Mouse (Mus musculus) midbrain, embryonic 13.5 days (tissue): ENCODE measurements around the gene Srl. TPM values are rescaled to one million over a fixed set of nuclear protein-coding genes. Genes with fewer than 3 reads are reported as not detected.
A peak's percentile ranks its signal among the peaks of the same experiment; 100 is the strongest.

Source experiments
- ATAC-seq: fragments of 200-750 bp; cut with Nextera tagmentation; 2 replicates; pipeline ENCODE4 v1.8.0; 2017; ENCODE audit warnings: mild to moderate bottlenecking, moderate TSS enrichment, moderate library complexity
- H3K27ac ChIP-seq: fragments of 300-500 bp; sonication (generic); 2 replicates; pipeline ENCODE4 v1.5.1; 2015; ENCODE audit warnings: inconsistent platforms, mild to moderate bottlenecking, moderate library complexity
- H3K27me3 ChIP-seq: fragments of 300-500 bp; sonication (generic); 2 replicates; pipeline ENCODE4 v1.6.1; 2015; ENCODE audit warnings: mild to moderate bottlenecking, inconsistent platforms
- H3K36me3 ChIP-seq: fragments of 300-500 bp; sonication (generic); 2 replicates; pipeline ENCODE4 v1.6.1; 2015; ENCODE audit warnings: mild to moderate bottlenecking, inconsistent platforms
- H3K4me1 ChIP-seq: fragments of 300-500 bp; sonication (generic); replicated peaks from 2 replicates; pipeline ENCODE4 v1.6.1; 2015; ENCODE audit warnings: inconsistent platforms
- H3K4me2 ChIP-seq: fragments of 300-500 bp; sonication (generic); replicated peaks from 2 replicates; pipeline ENCODE4 v1.6.1; 2015; ENCODE audit warnings: moderate library complexity, mild to moderate bottlenecking, inconsistent platforms
- H3K4me3 ChIP-seq: fragments of 300-500 bp; sonication (generic); replicated peaks from 2 replicates; pipeline ENCODE4 v1.5.1; 2015; ENCODE audit warnings: mild to moderate bottlenecking, inconsistent platforms
- H3K9ac ChIP-seq: fragments of 300-500 bp; sonication (generic); replicated peaks from 2 replicates; pipeline ENCODE4 v1.6.1; 2015; ENCODE audit warnings: mild to moderate bottlenecking, inconsistent platforms
- H3K9me3 ChIP-seq: fragments of 300-500 bp; sonication (generic); 2 replicates; pipeline ENCODE4 v1.6.1; 2016; ENCODE audit warnings: mild to moderate bottlenecking, inconsistent platforms
- WGBS: fragments of 180-500 bp; shearing (Covaris S2); methylation state at CpG from one replicate; pipeline ENCODE4 v1.1.7; 2015; 5-methylcytosine and 5-hydroxymethylcytosine counted together
- polyA plus RNA-seq: library from polyadenylated mRNA; unstranded; fragments of >200 nt; fragmentation: Nextera tagmentation; extraction: Ambion mirVana; gene quantifications from 2 replicates; pipeline ENCODE4 v1.2.1, GENCODE M21; 2015

The Srl gene
- polyA plus RNA-seq, 1 experiment from 2014 or later, result 21.6 TPM

DNA sequence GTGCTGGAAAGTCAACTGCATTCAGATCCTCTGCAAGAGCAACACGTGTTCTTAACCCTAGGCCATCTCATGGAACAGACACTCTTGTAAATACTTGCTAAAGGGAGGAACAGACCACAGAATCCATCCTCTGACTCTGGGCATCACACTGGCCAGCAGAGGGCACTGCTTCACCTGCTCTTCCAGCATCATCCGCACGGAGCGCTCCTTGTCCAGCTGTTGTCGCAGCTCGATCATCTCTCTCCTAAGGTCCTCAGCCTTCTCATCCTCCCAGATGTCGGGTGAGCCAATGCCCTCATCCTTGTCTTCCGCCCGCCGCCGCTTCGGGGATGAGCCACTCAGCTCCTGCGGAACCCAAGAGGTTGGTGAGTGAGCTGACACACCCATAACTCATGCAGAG, 9.4 kb upstream of the Srl start:
- Histone ChIP-seq H3K9ac (no peak overlapping the region), H3K27ac (no peak overlapping the region), H3K36me3 (peaks cover 38% of the 10 kb centered on the region), H3K9me3 (no peaks in the 10 kb centered on the region), H3K4me1 (peaks cover 13% of the 10 kb centered on the region), H3K27me3 (no peaks in the 10 kb centered on the region), H3K4me2 (no peak overlapping the region), H3K4me3 (no peak overlapping the region)
- ATAC-seq, result peak; percentile 68
- 45% methylated on average over 13 of the region's 13 CpGs for WGBS

DNA sequence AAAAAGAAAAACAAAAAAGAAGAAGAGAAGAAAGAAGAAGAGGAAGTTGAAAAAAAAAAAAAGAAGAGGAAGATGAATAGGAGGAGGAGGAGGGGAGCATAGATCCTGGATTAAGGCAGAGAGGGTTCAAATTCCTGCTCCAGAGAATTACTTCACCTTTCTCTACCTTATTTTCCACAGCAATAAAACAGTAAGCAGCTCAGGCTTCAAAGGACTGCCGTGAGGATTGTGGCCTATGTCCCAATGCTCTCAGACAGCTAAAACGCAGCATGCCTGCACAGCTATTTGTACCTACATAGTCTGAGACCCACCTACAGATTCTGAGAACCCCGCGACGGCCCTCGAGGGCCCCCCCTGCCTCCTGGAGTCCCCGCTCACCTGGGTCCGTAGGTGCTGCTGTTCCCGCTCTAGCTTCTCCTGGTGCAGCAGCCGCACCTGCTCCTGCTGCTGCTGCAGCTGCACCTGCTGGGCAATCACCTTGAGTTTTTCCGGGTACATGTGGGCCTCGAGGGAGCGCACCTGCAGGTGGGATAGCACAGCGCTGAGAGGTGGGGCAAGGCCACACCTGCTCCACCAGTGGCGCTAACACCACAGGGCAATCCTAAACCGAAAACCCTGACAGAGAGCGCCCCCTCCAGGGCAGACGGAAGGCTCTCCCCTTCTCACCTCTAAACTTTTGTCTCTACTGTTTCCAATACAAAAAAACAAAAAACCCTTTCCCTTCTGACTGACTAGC, 7.5 kb upstream of the Srl start:
- 95% methylated on average over 18 of the region's 18 CpGs for WGBS
- Histone ChIP-seq H3K27ac (no peak overlapping the region), H3K9ac (no peak overlapping the region), H3K4me2 (no peak overlapping the region), H3K4me3 (no peak overlapping the region), H3K4me1 (peaks cover 13% of the 10 kb centered on the region), H3K9me3 (no peaks in the 10 kb centered on the region), H3K27me3 (no peaks in the 10 kb centered on the region), H3K36me3 (peaks cover 55% of the 10 kb centered on the region)
- no peak for ATAC-seq

DNA sequence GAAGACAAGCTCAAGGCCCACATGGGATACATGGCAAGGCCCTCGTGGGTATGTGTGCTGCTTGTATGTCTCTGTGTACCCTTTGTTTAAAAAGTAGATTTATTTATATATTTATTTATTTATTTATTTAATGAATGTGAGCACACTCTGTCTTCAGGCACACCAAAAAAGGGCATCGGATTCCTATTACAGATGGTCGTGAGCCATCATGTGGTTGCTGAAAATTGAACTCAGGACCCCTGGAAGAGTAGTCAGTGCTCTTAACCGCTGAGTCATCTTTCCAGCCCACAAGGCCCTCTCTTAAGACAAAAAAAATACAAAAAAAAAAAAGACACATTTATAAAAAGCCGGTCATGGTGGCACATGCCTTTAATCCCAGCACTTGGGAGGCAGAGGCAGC, 6.0 kb upstream of the Srl start:
- Histone ChIP-seq H3K9me3 (no peaks in the 10 kb centered on the region), H3K36me3 (peaks cover 55% of the 10 kb centered on the region)
- WGBS, result 95% methylated on average over 5 of the region's 5 CpGs

DNA sequence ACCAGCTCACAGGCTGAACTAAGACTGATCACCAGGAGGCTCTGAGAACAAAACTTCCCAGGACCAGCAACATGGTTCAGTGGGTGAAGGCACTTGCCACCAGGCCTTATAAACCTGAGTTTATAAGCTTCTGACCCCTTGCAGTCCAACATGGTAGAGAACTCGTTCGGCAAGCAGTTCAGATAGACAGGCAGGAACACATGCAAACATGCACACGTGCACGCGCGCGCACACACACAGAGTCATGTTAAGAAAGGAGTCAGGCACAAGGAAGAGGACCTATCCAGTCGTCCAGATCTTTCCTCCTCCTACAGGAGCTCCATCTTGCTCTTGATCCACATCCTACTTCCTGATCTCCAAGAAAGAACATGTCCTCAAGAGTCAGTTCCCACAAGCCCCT, 5.2 kb upstream of the Srl start:
- Histone ChIP-seq H3K4me1 (0 out of 2 replicates have a peak, but pooled peaks cover 10% of the 10 kb centered on the region), H3K4me2 (no peak overlapping the region), H3K27me3 (no peaks in the 10 kb centered on the region), H3K27ac (no peak overlapping the region), H3K9me3 (no peaks in the 10 kb centered on the region), H3K9ac (no peak overlapping the region), H3K4me3 (no peak overlapping the region), H3K36me3 (peaks cover 55% of the 10 kb centered on the region)
- no peak for ATAC-seq
- 95% methylated on average over 8 of the region's 8 CpGs for WGBS

More for the DNA sequence above, 6.0 kb upstream of the Srl start:
- Histone ChIP-seq H3K9ac (no peak overlapping the region), H3K4me2 (no peak overlapping the region), H3K4me1 (peaks cover 6% of the 10 kb centered on the region), H3K4me3 (no peak overlapping the region), H3K27me3 (no peaks in the 10 kb centered on the region), H3K27ac (no peak overlapping the region)
- ATAC-seq, result no peak

DNA sequence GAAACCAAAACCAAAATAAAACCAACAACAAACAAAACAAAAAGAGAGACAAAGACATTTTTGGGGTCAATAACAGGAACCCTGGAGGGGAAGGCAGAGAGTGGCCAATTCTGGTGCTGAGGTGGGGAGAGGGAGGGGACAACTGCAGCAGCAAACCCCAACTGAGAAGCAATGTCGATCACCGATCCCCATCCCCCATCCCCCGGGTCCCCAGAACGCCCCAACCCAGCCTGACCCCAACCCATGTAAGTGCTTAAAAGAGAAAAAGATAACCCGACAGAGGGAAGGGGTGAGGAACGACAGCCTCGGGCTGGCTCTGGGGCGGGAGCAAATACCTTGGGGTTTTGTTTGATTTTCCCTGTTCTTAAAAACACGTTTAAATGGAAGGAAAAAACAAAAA, 3.2 kb upstream of the Srl start:
- Histone ChIP-seq H3K27me3 (no peaks in the 10 kb centered on the region), H3K9me3 (no peaks in the 10 kb centered on the region), H3K36me3 (peaks cover 51% of the 10 kb centered on the region), H3K9ac (no peak overlapping the region), H3K4me2 (no peak overlapping the region), H3K4me3 (no peak overlapping the region), H3K27ac (no peak overlapping the region), H3K4me1 (0 out of 2 replicates have a peak, but pooled peaks cover 8% of the 10 kb centered on the region)
- ATAC-seq, result no peak
- WGBS, result 73% methylated on average over 9 of the region's 9 CpGs

DNA sequence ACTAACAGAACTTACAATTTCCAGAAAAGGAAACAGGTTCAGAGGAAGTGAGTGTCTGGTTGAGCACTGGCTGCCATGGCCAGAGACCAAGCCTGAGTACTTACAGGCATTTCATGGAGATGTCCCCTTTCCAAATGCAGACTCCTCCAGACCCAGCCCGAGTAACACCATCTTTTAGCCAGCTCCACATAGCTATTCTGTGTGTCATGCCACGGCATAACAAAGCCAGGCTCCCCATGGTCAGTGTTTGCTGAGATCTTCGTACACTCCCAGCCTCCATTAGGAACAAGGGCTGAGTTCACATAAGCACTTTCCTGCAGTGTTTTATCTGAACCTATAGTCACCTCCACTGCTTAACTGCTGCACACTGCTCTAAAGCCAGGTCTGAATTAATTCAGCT, 1.6 kb upstream of the Srl start:
- WGBS, result 76% methylated on average over 3 of the region's 3 CpGs
- no peak for ATAC-seq
- no peaks in the 10 kb centered on the region for H3K9me3 ChIP-seq
- H3K27me3 ChIP-seq, result no peaks in the 10 kb centered on the region
- no peak overlapping the region for H3K9ac ChIP-seq
- H3K4me3 ChIP-seq, result no peak overlapping the region
- no peak overlapping the region for H3K4me2 ChIP-seq
- 0 out of 2 replicates have a peak, but pooled peaks cover 8% of the 10 kb centered on the region for H3K4me1 ChIP-seq
- peaks cover 36% of the 10 kb centered on the region for H3K36me3 ChIP-seq
- H3K27ac ChIP-seq, result no peak overlapping the region

DNA sequence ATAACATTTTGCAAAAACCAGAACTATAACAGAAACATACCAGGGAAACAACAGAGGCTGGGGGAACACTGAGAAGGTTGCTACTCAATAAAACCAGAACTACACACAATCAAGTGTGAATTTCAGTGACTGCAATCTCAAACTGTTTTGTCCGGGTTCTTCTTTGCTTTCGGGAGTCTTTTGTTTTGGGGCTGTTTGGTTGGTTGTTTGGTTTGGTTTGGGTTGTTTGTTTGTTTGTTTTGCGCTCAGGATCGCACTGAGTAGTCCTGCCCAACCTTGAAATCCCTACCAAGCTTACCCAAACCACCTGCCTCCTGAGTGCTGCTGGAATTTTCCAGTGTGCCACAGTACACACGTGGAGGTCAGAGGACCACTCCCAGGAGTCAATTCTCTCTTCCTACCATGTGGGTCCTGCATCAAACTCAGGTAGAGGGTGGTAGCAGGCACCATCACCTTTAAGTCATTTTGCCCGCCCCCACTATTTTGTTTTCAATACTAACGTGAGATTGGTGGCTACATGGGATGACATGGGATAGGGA, 689 bp upstream of the Srl start:
- no peaks in the 10 kb centered on the region for H3K9me3 ChIP-seq
- 0 out of 2 replicates have a peak, but pooled peaks cover 8% of the 10 kb centered on the region for H3K4me1 ChIP-seq
- peak overlapping the region; percentile 54 for H3K4me2 ChIP-seq
- peak overlapping the region; percentile 8; the same call in 1 of the 2 replicates for H3K27ac ChIP-seq
- peak overlapping the region; percentile 1; the same call in 1 of the 2 replicates for H3K9ac ChIP-seq
- 0 out of 2 replicates have a peak, but pooled peaks have one; percentile 18 for ATAC-seq
- H3K4me3 ChIP-seq, result peak overlapping the region; percentile 50
- 56% methylated on average over 7 of the region's 7 CpGs for WGBS
- H3K36me3 ChIP-seq, result peaks cover 29% of the 10 kb centered on the region
- no peaks in the 10 kb centered on the region for H3K27me3 ChIP-seq

DNA sequence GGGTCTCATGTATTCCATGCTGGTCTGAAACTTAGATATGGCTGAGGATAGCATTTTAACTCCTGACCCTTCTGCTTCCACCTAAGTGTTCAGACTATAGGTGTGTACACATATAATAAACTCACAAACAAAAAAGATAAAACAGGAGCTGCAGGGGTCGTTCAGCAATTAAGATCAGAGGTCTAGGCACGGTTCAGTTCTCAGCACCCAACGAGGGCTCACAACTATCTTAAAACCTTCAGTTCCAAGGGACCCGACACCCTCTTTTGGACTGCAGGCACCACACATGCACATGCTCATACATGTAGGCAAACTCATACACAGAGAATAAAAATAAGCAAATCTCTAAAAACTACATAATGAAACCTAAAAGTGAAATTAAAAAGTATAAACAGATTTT, 583 bp downstream of the Srl start:
- ATAC-seq, result no peak
- WGBS, result 72% methylated on average over 4 of the region's 4 CpGs
- Histone ChIP-seq H3K4me2 (peak overlapping the region; percentile 54), H3K4me3 (peak overlapping the region; percentile 50), H3K36me3 (peaks cover 18% of the 10 kb centered on the region), H3K9me3 (no peaks in the 10 kb centered on the region), H3K27me3 (no peaks in the 10 kb centered on the region), H3K27ac (no peak overlapping the region), H3K9ac (no peak overlapping the region), H3K4me1 (0 out of 2 replicates have a peak, but pooled peaks cover 8% of the 10 kb centered on the region)

DNA sequence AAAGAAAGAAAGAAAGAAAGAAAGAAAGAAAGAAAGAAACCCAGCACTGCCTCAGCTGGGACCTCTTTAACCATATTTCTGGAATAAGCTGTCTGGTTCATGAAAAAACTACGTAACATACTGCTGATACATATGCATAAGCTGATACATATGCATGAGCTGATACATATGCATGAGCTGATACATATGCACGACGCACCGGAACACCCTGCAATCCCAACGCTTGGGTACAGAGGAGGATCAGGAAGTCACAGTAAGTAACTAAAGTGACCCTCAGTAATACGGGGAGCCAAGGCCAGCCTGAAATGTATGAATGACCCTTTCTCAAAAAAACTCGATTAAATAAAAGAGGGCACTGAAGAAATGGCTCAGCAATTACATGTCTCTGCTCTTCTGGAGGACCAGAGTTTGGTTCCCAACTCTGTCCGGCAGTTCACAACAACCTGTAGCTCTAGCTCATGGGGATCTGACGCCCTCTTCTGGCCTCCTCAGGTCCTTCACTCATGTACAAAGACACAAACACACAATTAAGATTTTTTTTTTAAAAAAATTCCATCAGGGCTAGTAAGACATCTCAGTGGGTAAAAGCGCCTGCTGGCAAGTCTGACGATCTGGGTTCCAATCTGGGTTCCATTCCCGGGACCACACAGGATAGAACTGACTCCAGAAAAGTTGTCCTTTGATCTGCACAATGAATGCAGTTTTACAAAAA, 1.4 kb downstream of the Srl start:
- H3K4me2 ChIP-seq, result no peak overlapping the region
- no peak overlapping the region for H3K9ac ChIP-seq
- H3K27me3 ChIP-seq, result no peaks in the 10 kb centered on the region
- no peak overlapping the region for H3K27ac ChIP-seq
- peak; percentile 55 for ATAC-seq
- no peak overlapping the region for H3K4me3 ChIP-seq
- H3K4me1 ChIP-seq, result 0 out of 2 replicates have a peak, but pooled peaks cover 8% of the 10 kb centered on the region
- H3K9me3 ChIP-seq, result no peaks in the 10 kb centered on the region
- H3K36me3 ChIP-seq, result peaks cover 10% of the 10 kb centered on the region
- 54% methylated on average over 12 of the region's 12 CpGs for WGBS

DNA sequence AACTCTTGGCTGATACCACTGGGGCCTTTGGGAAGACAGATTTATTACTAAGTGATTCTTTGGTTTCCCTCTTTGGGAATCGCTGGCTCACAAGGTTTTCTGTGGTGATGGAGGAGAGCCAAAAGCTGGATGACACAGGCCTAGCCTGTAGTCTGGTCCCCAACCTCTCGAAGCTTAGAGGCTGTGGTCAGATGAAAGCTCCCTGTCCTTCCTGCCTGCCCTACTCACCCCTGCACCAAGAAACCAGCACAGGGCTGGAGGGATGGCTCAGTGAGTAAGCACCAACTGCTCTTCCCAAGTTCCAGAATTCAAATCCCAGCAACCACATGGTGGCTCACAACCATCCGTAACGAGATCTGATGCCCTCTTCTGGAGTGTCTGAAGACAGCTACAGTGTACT, 2.1 kb downstream of the Srl start:
- 0 out of 2 replicates have a peak, but pooled peaks cover 8% of the 10 kb centered on the region for H3K4me1 ChIP-seq
- no peaks in the 10 kb centered on the region for H3K9me3 ChIP-seq
- peaks cover 4% of the 10 kb centered on the region; the same call in 1 of the 2 replicates for H3K36me3 ChIP-seq
- no peak overlapping the region for H3K4me2 ChIP-seq
- H3K27me3 ChIP-seq, result no peaks in the 10 kb centered on the region
- no peak overlapping the region for H3K9ac ChIP-seq
- H3K4me3 ChIP-seq, result no peak overlapping the region
- WGBS, result 83% methylated on average over 4 of the region's 4 CpGs
- peak overlapping the region; percentile 31; the same call in 1 of the 2 replicates for H3K27ac ChIP-seq
- no peak for ATAC-seq

DNA sequence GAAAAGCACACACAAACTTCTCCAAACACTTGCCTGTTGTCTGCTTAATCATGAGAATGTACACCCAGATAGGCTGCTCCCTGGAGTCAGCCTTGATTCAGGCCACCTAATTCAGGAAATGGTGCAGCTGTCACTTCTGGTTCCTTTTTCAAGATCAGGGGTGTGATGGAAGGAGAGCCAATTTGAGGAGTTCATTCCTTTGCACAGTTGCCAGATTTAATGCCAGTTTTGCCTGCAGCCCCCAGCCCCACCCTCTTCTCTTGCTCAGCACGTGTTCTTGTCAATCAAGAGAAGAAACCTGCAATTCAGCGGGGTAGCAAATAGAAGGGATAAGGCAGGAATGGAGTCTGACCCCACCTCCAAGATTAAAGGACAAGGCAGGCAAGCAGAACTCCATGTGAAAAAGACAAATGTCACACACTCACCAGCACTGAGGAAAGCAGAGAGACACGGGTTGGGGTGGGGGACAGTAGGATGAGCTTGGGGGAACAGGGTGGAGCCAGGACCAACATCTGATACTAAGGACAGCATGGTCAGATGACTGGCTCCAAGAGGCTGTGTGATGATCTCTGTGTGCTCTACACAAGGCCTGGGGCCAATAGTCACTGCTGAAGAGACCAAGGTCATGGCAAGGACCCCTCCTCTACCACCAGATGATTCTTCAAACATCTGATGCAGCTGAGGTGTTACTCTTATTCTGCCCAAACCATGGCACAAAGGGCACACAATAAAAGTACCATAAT, 3.8 kb downstream of the Srl start:
- Histone ChIP-seq H3K36me3 (no peaks in the 10 kb centered on the region), H3K9ac (no peak overlapping the region), H3K27me3 (no peaks in the 10 kb centered on the region), H3K4me2 (no peak overlapping the region), H3K4me1 (0 out of 2 replicates have a peak, but pooled peaks cover 7% of the 10 kb centered on the region), H3K9me3 (no peaks in the 10 kb centered on the region), H3K27ac (no peak overlapping the region), H3K4me3 (no peak overlapping the region)
- ATAC-seq, result no peak
- 62% methylated on average over 3 of the region's 3 CpGs for WGBS
